Mouse (Mus musculus) E14TG2a.4 (cell line): ENCODE results near the gene Npas3.
A peak's percentile ranks its signal among the peaks of the same experiment; 100 is the strongest.

Experiments
- H3K27me3 ChIP-seq: 2 replicates; pipeline ENCODE4 v1.6.1; 2014; ENCODE audit warnings: low read length, control low read depth; ENCODE audit not compliant: insufficient read depth
- H3K36me3 ChIP-seq: 2 replicates; pipeline ENCODE4 v1.6.1; 2014; ENCODE audit warnings: low read length, control low read depth; ENCODE audit not compliant: insufficient read depth
- H3K4me1 ChIP-seq: replicated peaks from 2 replicates; pipeline ENCODE4 v1.6.1; 2014; ENCODE audit warnings: low read depth, low read length, control low read depth
- H3K4me3 ChIP-seq: replicated peaks from 2 replicates; pipeline ENCODE4 v1.5.1; 2014; ENCODE audit warnings: mild to moderate bottlenecking, low read length
- H3K9me3 ChIP-seq: 2 replicates; pipeline ENCODE4 v1.6.1; 2014; ENCODE audit warnings: low read length, control low read depth
- CTCF ChIP-seq: conservative IDR thresholded peaks from 2 replicates; pipeline ENCODE4 v1.5.1; 2014; ENCODE audit warnings: low read length
- NANOG ChIP-seq: IDR thresholded peaks from 2 replicates; pipeline ENCODE4 v1.6.1; 2014; ENCODE audit warnings: borderline replicate concordance, low read length, mixed read lengths
- POU5F1 ChIP-seq: IDR thresholded peaks from 2 replicates; pipeline ENCODE4 v1.6.1; 2014; ENCODE audit warnings: low read length, borderline replicate concordance

Gene Npas3

DNA sequence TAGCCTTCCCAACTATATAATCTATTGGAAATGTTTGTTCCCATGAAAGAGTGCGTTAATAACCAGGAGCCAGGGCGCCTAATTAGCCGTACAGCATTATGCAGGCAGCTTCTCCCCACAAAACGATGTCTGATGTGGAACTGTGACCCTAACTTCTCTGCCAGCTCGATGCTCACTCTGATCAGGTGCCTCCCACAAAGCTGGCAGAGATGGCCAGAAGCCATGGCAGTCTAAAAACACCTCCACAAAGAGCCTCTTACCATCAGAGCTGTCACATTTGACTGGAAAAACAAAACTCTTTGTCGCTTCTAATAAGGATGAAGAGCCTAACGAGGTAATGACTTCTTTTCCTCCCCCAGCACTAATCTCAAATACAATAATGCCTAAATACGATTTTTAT, 845.3 kb downstream of the Npas3 start:
- no peak for TF ChIP-seq CTCF
- no peak for TF ChIP-seq POU5F1
- TF ChIP-seq NANOG, result no peak
- Histone ChIP-seq H3K4me1 (peaks cover 17% of the 10 kb centered on the region), H3K9me3 (no peaks in the 10 kb centered on the region), H3K36me3 (peaks cover 5% of the 10 kb centered on the region; the same call in 1 of the 2 replicates), H3K4me3 (no peak overlapping the region), H3K27me3 (no peaks in the 10 kb centered on the region)

DNA sequence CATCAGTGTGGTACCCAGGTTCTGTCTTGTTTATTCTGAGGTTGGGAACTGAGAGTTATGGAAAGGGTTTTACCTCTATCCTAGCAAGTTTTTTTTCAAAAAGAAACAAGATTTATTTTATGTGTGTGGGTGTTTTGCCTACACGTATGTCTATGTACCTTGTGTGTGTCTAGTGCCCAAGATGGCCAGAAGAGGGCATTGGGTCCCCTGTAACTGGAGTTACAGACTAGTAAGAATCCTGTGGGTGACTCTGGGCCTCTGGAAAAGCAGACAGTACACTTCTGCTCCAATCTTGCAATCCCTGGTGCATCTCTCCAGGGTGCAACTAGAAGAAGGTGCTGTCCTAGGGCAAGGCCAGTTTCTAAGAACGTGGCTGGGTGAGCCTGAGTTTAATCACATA, 848.0 kb downstream of the Npas3 start:
- TF ChIP-seq POU5F1, result no peak
- no peak for TF ChIP-seq NANOG
- TF ChIP-seq CTCF, result no peak
- Histone ChIP-seq H3K4me3 (no peak overlapping the region), H3K36me3 (peaks cover 13% of the 10 kb centered on the region), H3K4me1 (peaks cover 43% of the 10 kb centered on the region), H3K27me3 (no peaks in the 10 kb centered on the region), H3K9me3 (peaks cover 17% of the 10 kb centered on the region)

DNA sequence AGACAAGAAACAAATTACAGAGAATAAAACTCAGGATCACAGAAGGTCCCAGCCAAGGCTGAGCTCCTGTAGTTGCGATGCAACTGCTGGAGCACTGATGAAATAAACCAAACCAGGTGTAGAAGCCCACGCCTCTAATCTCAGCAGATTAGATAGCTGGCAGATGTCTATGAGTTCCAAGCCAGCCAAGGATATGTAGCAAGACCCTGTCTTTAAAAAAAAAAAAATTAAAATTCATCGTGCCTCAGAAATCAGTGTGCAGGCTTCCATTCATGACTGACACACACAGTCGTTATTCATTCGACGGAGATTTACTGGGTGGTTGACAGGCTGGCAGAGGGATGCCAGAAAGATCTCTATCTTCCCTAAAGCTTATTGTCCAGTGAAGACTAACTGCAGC, 849.7 kb downstream of the Npas3 start:
- no peak for TF ChIP-seq POU5F1
- TF ChIP-seq NANOG, result no peak
- TF ChIP-seq CTCF, result no peak
- no peak overlapping the region for H3K4me3 ChIP-seq
- no peaks in the 10 kb centered on the region for H3K27me3 ChIP-seq
- H3K4me1 ChIP-seq, result peaks cover 56% of the 10 kb centered on the region
- H3K9me3 ChIP-seq, result peaks cover 17% of the 10 kb centered on the region
- peaks cover 13% of the 10 kb centered on the region for H3K36me3 ChIP-seq

DNA sequence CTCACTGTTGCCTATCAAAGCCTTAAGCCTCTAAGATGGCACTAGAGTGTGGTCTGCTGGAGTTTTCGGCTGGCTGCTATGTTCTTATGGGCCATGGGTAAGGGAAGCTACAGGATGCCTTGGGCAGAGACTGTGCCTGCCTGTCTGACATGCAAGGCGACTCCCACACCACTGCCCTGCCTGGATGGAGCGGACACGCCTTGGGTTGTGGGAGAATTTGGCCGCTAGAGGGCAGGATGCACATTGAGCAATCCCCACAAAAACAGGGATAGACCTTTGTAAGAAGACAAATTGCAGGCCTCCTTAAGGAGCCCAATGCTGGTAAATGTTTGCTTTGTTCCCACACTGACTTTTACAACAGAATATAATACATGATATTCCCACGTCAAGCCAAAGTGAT, 850.3 kb downstream of the Npas3 start:
- Histone ChIP-seq H3K36me3 (peaks cover 13% of the 10 kb centered on the region), H3K9me3 (peaks cover 17% of the 10 kb centered on the region), H3K4me3 (no peak overlapping the region), H3K27me3 (peaks cover 1% of the 10 kb centered on the region; the same call in 1 of the 2 replicates), H3K4me1 (peaks cover 62% of the 10 kb centered on the region)
- TF ChIP-seq CTCF (peak; percentile 71), NANOG (no peak)

DNA sequence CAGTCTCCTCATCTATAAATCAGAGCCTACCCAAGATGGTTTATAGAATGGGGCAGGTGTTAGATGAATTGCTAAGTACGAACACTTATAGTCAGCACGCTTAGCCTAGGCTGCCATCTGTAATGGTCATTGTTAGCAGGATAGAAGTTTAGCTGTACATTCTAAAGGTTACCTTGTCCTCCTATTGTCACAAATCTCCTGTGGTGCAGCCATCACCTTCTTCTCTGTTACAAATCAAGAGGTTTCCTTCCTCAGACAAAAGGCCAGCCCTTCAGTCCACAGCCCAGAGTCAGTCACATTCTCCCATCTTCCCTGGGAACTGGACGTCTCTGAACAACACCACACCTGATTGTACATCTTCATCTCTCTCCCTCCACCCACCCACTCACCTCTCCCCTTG, 851.0 kb downstream of the Npas3 start:
- TF ChIP-seq NANOG, result peak; percentile 62
- no peak for TF ChIP-seq CTCF

DNA sequence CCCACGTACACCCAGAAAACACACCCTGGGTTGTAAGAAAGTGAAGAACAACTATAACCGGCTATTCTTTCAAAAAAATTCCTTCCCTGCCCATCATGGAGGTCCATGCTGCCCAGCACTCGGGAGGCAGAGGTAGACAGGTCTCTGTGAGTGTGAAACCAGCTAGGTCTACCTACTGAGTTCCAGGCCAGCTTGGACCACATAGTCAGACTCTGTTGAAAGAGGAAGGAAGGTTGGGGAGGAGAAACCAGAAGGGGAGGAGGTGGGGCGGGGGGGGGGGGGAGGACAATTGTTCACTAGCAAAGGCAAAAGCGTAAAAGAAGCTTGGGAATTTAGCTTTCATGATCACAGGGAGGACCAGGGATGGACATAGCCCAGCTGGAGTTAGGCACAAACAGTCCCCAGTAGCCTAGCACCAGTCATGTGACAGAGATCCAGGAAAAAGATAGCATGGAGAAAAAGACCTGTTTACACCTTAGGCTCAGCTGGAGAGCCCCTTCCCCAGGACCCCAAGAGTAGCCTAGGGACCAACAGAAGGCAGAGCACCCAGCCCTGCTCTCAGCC, 852.9 kb downstream of the Npas3 start:
- Histone ChIP-seq H3K27me3 (peaks cover 3% of the 10 kb centered on the region; the same call in 1 of the 2 replicates), H3K36me3 (peaks cover 13% of the 10 kb centered on the region), H3K9me3 (peaks cover 17% of the 10 kb centered on the region), H3K4me3 (peak overlapping the region; percentile 33; the same call in 1 of the 2 replicates), H3K4me1 (peaks cover 76% of the 10 kb centered on the region)
- TF ChIP-seq CTCF (no peak), POU5F1 (no peak), NANOG (no peak)

More for the DNA sequence above, 851.0 kb downstream of the Npas3 start:
- peaks cover 3% of the 10 kb centered on the region; the same call in 1 of the 2 replicates for H3K27me3 ChIP-seq
- no peak overlapping the region for H3K4me3 ChIP-seq
- H3K36me3 ChIP-seq, result peaks cover 13% of the 10 kb centered on the region
- peaks cover 67% of the 10 kb centered on the region for H3K4me1 ChIP-seq
- peaks cover 17% of the 10 kb centered on the region for H3K9me3 ChIP-seq

DNA sequence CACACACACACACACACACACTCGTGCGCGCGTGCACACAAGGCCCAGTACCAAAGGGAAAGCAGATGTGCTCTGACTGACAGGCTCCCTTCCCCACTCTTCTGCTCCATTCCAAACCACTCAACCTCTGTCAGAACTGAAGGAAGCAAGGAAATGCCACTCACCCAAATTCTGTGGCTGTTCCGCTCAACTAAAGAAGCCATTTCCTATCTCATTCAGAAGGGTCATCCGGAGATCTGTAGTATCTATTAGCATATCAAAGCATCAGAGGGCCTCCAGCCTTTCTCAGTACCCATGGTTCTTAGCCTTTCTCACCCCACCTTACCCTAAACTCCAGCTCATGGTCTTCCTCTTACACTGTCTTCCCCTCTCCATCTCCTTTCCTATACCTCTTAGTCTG, 854.0 kb downstream of the Npas3 start:
- H3K9me3 ChIP-seq, result peaks cover 17% of the 10 kb centered on the region
- H3K27me3 ChIP-seq, result peaks cover 3% of the 10 kb centered on the region; the same call in 1 of the 2 replicates
- peak; percentile 99 for TF ChIP-seq NANOG
- peak; percentile 47; the same call in 1 of the 2 replicates for TF ChIP-seq POU5F1
- TF ChIP-seq CTCF, result no peak
- H3K36me3 ChIP-seq, result peaks cover 13% of the 10 kb centered on the region
- peak overlapping the region; percentile 33; the same call in 1 of the 2 replicates for H3K4me3 ChIP-seq
- H3K4me1 ChIP-seq, result peaks cover 79% of the 10 kb centered on the region

DNA sequence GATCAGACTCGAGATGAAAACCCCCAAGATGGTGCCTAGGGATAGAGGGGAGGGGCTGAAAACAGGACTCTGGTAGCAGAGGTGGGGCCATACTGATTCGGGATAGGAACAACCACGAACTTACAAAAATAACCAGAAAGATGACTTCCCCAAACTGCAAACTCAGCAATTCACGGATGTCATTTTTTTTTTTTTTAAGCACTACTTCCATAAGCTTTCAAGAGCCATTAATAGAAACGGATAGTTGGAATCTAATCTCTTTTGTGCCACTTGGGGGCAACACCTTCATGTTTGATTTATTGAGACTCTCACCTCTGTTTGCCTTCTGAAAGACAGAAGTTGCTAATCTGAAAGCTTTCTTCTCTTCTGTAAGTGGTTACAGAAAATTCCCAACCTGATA, 857.1 kb downstream of the Npas3 start:
- Histone ChIP-seq H3K9me3 (peaks cover 5% of the 10 kb centered on the region), H3K36me3 (peaks cover 7% of the 10 kb centered on the region), H3K4me1 (peaks cover 80% of the 10 kb centered on the region), H3K27me3 (peaks cover 3% of the 10 kb centered on the region; the same call in 1 of the 2 replicates), H3K4me3 (no peak overlapping the region)
- TF ChIP-seq CTCF (no peak), NANOG (no peak), POU5F1 (no peak)

DNA sequence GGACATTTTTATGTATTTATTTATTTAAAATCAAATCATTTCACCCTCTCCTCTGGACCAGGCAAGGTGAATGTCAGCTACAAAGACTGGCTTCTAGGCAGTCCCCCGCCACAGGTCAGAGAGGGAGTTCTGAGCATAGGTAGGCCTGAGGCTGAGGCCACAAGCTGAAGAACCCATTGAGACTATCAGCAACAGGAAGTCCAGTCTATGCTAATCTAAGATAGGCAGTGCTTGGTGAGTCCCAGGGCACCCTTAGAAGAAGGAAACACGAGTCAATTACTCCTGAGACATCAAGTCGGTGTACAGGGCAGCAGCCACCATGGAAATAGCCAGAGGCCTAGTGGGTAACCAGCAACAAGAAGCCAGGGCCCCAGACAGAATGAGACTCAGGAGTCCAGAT, 857.5 kb downstream of the Npas3 start:
- TF ChIP-seq CTCF, result no peak
- TF ChIP-seq POU5F1, result no peak
- no peak for TF ChIP-seq NANOG

More for the DNA sequence above, 857.5 kb downstream of the Npas3 start:
- H3K27me3 ChIP-seq, result peaks cover 3% of the 10 kb centered on the region; the same call in 1 of the 2 replicates
- H3K4me3 ChIP-seq, result no peak overlapping the region
- peaks cover under 1% of the 10 kb centered on the region; the same call in 1 of the 2 replicates for H3K9me3 ChIP-seq
- peaks cover 3% of the 10 kb centered on the region; the same call in 1 of the 2 replicates for H3K36me3 ChIP-seq
- peaks cover 79% of the 10 kb centered on the region for H3K4me1 ChIP-seq
